Mouse (Mus musculus) testis, adult 2 months (tissue): Measurements from ENCODE around the gene Izumo3.

Source experiments
- CTCF ChIP-seq: fragments of 200-500 bp; IDR thresholded peaks from 2 replicates; pipeline ENCODE4 v1.5.1; 2012; ENCODE audit warnings: low read depth, mild to moderate bottlenecking, inconsistent platforms, low read length, moderate library complexity; ENCODE audit not compliant: control insufficient read depth, insufficient read depth, insufficient replicate concordance
- POLR2A ChIP-seq: fragments of 200-500 bp; IDR thresholded peaks from 2 replicates; pipeline ENCODE4 v1.6.1; 2012; ENCODE audit warnings: low read depth, mild to moderate bottlenecking, inconsistent platforms, low read length, moderate library complexity; ENCODE audit not compliant: control insufficient read depth

DNA sequence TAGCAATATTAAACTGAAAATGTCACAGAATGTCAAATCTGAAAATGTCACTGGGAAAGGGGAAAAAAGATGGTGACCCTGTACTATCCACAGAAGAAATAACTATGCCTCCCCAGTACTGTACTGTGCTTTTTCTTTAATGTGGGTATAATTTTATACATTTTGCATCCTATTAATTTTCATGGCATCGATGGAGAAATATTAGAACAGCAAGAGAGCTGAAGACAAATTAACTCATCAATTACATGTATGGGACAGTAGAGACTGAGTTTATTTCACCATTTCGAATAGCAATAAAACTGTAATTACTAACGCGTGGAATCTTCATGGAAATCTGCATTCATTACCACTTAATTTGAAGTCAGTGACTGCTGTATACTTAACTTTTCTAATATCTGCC, 49.6 kb downstream of the Izumo3 start:
- TF ChIP-seq CTCF (no peak), POLR2A (no peak)
